Mouse (Mus musculus): ENCODE data around the gene Gm32717.
"Not testable (repeated sequence)": the region's sequence is repeated elsewhere in the genome, so short reads cannot be mapped to it uniquely, and the experiment has no call there.

The Gm32717 gene

DNA sequence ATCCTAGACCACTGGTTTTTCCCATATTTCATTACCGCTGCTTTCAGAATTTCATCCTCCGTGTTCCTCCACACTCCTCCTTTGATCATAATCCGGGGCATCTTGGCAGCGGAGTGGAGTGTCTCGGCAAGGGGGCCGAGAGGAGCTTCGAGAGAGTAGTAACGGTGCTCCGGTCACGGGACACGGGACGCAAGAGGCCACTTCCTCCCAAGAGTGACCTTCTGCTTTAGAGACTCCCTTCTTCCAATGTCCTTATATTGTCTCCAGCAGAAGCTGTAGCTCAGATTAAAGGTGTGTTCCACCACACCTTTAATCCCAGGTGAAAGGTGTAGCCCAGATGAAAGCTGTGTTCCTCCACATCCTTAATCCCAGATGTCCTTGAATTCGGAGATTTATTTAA lies at the start of gene Gm32717:
Gene Gm32717, minus strand, starts transcription at position 101 of the 400 bp plus-strand sequence.
- DNase-seq = not testable (repeated sequence)

DNA sequence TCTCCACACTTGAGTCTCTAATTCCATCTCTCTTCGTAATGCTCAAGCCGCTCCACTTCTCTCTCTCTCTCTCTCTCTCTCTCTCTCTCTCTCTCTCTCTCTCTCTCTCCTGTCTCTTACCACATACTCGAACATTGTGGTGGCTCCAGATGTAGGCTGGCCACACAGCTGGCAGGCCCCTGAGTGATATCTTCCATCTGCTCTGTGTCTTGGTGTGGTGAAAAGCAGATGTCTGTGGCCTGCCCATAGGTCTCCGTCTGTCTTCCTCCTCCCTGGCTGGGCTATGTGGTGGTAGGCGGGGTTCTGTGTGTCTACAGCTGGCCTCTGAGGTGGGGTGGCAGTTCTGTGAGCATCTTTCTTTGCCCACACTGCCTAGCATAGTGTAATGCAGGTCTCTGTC lies 42.4 kb upstream of the Gm32717 start:
- not testable (repeated sequence) for DNase-seq

DNA sequence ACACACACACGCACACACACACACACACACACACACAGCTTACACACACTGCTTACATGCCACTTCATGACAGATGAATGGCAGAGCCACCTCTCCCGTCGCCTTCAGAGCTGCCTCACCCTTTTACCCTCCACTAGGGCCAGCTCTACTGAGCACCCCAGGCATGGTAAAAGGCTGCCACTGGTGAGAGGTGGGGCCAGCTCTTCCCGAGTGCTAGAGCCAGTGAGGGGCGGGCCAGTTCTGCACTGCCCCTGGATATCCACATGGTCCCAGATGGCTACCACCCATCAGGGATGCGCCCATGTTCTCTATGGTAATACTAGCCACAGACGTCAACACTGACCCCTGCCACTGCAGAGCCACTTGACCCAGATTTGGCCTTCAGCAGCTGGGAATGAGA lies 42.0 kb upstream of the Gm32717 start:
- DNase-seq = not testable (repeated sequence)

DNA sequence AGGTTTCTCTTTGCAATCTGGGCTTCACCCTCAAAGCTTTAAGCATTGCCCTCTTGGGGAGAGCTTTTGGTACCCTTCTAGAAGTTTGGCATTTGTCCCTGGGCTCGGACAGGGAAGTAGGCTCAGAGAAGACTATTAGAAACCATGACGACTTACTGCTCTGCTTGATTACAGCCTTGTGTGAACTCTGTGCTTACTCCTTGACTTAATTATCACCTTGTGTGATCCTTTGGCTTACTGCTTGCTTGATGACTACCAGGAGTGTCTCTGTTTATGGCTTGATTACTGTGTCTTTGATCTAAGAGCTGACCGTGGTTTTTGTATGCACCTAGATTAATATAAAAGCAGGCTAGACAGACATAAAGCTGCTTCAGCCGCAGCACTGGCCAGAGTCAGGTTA lies 37.5 kb upstream of the Gm32717 start:
- not testable (repeated sequence) for DNase-seq

DNA sequence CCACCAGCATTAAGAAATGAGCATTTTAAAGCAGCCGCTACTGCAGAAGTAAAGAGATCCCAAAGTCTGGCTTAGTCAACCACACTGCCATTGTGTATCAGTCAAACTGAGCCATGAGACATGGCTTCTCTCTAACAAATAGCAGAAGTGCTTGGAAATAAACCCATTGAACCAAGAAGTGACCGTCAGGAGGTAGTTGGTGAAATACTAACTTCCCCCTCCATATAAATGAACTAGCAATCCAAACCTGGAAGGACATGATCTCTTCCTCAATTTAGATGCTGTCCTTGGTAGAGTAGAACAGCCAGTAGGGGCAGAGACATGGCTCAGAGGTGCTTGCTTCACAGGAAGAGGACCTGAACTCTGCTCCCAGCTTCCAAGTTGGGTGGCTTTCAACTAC lies 30.8 kb upstream of the Gm32717 start:
- not testable (repeated sequence) for DNase-seq

DNA sequence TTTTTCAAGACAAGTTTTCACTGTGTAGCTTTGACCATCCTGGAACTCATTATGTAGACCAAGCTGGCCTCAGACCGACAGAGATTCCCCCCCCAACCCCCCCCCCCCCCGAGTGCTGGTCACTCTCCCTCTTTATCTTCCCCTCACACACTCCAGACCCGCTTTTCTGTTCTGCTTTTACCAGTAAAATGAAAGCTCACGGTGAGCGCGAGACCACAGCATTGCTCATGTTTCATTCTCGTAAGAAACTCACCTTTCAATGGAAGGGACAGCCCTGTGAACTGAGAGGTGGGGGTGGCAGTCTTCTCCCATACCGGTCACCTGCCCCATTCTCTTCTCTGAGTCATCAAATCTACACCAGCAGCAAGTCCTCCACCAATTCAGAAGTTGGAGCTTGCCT lies 28.2 kb upstream of the Gm32717 start:
- not testable (repeated sequence) for DNase-seq

DNA sequence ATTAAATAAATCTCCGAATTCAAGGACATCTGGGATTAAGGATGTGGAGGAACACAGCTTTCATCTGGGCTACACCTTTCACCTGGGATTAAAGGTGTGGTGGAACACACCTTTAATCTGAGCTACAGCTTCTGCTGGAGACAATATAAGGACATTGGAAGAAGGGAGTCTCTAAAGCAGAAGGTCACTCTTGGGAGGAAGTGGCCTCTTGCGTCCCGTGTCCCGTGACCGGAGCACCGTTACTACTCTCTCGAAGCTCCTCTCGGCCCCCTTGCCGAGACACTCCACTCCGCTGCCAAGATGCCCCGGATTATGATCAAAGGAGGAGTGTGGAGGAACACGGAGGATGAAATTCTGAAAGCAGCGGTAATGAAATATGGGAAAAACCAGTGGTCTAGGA lies 17.8 kb upstream of the Gm32717 start, which contains the start of gene Gm32802:
Gene Gm32802, plus strand, starts transcription at position 301 of the 400 bp plus-strand sequence.
- DNase-seq = not testable (repeated sequence)

DNA sequence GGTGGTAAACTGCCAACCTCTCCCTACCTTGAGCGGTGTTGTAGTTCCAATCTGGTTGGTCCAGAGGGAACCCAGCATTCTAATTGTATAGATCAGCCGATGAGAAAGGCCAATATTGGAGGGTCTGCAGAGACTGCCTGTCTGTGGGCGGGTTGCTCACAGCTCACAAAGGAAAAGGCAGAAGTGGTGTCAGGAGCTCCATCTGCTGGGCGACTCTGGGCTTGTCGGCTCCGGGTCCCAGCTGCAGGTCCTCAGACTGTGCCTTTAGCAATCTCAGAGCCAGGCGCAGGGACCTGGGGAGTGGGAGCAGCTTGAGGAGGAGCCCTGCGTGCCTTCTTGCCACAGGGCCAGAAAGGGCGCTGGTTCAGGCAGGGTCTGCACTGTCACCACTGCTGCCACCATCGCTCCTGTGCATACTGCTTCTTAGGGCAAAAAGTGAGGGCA lies 10.3 kb upstream of the Gm32717 start:
- DNase-seq = peak; percentile 6

DNA sequence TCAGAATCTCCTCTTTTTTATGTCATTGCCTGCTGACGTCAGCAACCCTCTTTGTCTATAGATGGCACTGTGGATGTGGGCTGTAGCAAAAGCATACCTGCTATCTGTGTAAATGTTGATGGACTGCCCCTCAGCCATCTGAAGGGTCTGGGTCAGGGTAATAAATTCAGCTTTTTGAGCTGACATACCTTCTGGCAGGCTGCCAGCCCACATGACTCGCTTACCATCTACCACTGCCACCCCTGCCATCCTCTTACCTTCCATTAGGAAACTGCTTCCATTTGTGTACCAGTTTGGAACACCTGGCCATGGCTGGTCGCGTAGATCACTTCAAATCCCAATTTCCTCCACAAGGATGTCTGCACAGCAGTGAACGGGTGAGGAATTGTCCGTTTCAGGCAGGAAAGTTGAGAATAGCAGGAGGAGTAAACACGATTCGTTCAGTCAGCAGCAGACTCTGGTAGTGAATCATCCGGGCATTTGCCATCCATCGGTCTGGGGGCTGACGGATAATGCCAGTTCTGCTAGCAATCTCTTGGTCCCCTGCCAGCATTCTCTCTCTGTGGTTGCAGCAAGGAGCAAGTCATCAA lies 8.5 kb upstream of the Gm32717 start:
- peak; percentile 28 for DNase-seq

DNA sequence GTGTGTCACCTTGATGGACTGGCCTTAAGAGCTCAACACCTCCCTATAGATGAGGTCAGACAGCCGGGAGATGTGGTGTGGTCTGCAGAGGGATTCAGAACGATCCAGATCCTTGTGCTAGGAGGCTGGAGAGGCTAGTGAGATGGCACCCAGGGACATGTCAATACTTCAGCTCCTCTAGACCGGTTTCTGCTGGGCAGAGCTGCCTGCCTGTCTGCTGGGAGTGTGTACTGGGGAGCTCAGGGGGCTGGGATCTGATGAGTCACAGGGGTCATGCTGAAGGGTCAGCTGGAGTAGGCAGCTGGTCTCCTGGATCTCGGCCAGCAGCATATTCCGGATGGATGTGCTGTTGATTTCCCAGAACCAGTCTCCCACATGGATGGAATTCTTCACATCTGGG lies 8.0 kb downstream of the Gm32717 start:
- not testable (repeated sequence) for DNase-seq

DNA sequence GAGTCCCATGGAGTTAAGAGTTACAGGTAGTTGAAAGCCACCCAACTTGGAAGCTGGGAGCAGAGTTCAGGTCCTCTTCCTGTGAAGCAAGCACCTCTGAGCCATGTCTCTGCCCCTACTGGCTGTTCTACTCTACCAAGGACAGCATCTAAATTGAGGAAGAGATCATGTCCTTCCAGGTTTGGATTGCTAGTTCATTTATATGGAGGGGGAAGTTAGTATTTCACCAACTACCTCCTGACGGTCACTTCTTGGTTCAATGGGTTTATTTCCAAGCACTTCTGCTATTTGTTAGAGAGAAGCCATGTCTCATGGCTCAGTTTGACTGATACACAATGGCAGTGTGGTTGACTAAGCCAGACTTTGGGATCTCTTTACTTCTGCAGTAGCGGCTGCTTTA lies 13.0 kb downstream of the Gm32717 start:
- not testable (repeated sequence) for DNase-seq

DNA sequence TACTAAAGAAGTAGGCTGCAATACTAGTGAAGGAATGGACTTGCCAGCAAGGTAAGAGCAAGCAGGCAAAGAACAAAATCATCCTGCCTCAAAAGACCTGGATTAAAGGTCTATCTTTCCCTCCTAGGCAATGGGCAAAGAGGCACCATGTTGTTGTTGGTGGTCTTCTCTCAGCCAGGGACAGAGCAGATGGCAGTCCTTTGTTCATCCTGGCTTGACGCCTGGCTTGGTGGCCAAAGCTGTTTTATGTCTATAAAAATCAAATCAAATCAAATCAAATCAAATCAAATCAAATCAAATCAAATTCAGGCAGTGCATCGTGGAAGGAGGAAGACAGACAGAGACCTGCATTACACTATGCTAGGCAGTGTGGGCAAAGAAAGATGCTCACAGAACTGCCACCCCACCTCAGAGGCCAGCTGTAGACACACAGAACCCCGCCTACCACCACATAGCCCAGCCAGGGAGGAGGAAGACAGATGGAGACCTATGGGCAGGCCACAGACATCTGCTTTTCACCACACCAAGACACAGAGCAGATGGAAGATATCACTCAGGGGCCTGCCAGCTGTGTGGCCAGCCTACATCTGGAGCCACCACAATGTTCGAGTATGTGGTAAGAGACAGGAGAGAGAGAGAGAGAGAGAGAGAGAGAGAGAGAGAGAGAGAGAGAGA lies 24.7 kb downstream of the Gm32717 start:
- not testable (repeated sequence) for DNase-seq

DNA sequence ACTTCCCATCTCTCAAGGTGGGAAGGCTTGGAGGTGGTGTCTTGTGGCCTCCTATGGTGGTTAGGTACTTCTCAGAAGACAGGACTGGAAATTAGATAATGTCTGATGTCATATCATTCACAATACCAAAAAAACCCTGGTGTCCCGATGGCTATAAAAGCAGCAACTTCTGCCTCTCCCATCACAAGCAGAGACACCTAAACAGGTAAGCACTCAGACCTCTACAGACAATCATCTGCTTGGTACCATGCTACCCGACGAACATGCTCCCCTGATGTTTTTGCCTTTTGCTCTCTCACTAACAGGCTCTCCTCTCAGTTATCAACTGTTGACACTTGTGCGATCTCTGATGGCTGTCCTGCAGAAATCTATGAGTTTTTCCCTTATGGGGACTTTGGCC lies 35.9 kb downstream of the Gm32717 start, which contains the start of gene Il22:
Gene Il22, plus strand, starts transcription at position 301 of the 400 bp plus-strand sequence.
- no peak for DNase-seq

DNA sequence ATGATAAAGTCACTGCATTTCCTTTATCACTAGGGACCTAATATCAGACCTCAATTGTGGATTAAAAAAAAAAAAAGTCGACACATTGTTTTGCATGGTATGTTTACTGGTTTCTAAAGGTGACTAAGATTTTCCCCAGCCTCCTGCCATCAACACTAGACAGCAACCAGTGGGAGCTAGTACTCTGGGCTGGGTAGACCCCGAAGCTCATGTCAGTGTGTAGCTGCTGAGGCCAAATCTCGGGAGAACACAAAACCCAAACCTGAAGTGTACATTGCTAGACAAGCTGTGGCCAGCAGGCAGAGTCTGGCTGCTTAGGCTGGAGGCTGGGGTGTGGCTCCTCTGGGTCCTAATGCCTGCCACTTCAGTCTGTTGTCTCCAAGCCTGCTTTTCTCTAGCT lies 45.4 kb downstream of the Gm32717 start:
- DNase-seq = not testable (repeated sequence)
